Mouse (Mus musculus) embryonic fibroblast, embryonic 13.5 days (primary cell): ENCODE measurements around the gene Ctu1.

Source experiments
- CTCF ChIP-seq: IDR thresholded peaks from 2 replicates; pipeline ENCODE4 v1.5.1; 2011; ENCODE audit warnings: mild to moderate bottlenecking, control low read depth, low read length, moderate library complexity, borderline replicate concordance; ENCODE audit not compliant: insufficient read depth
- POLR2A ChIP-seq: IDR thresholded peaks from 2 replicates; pipeline ENCODE4 v1.6.1; 2011; ENCODE audit warnings: low read depth, mild to moderate bottlenecking, control low read depth, low read length, moderate library complexity

- no peak for TF ChIP-seq CTCF
- no peak for TF ChIP-seq POLR2A
Observed at GRCm38 (mm10) chr7:43625794-43626422, 45.9 kb upstream of the Ctu1 start.
